Mouse (Mus musculus): Measurements from ENCODE around the gene Atp6v1f. TPM values are rescaled to one million over a fixed set of nuclear protein-coding genes. Genes with fewer than 3 reads are reported as not detected.

The Atp6v1f gene
- total and polyA plus RNA-seq, 2 experiments from 2014 or later = 302 to 361 TPM

DNA sequence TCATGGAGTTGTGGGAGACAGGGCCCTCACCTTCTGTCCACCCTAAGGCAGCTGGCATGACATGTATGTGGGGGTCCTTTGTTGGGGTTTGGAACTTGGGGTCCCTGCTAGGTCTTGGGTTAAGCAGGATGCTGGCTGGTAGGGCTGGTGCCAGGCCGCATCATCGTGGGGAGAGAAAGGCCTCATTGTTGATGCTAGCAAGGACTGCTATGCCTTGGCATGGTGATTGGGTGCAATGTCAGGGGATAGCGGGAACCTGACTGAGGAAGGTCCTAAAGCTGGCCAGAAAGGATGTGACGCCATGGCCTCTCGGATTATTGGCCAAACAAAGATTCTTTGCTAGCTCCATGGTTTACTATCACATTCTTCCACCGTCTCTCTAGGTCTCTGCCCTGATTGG lies 27.7 kb upstream of the Atp6v1f start:
- Histone ChIP-seq H3K27ac (ENCODE audit: low read depth, low read length) (no peak overlapping the region), H3K4me3 (ENCODE audit: low read depth, low read length) (no peak overlapping the region), H3K27me3 (ENCODE audit: insufficient read depth, low read length) (peaks cover 7% of the 10 kb centered on the region; the same call in 1 of the 2 replicates), H3K36me3 (ENCODE audit: insufficient read depth, low read length) (no peaks in the 10 kb centered on the region), H3K9ac (replicated peaks; ENCODE audit: low read length, poor library complexity, severe bottlenecking) (no peak overlapping the region), H3K4me2 (ENCODE audit: low read depth, low read length, poor library complexity, severe bottlenecking) (no peak overlapping the region), H3K4me1 (ENCODE audit: insufficient read depth, low read length) (0 out of 2 replicates have a peak, but pooled peaks cover 2% of the 10 kb centered on the region), H3K9me3 (ENCODE audit: low read length) (no peaks in the 10 kb centered on the region)
- ATAC-seq (ENCODE audit: low FRiP score) (no peak), DNase-seq (ENCODE audit: low spot score) (no peak)
- WGBS = 81% methylated on average over 6 of the region's 6 CpGs
- TF ChIP-seq CTCF (IDR thresholded peaks at IDR 0.05) = no peak

- Histone ChIP-seq H3K27me3 (ENCODE audit: insufficient read depth, low read length) (no peaks in the 10 kb centered on the region), H3K27ac (ENCODE audit: low read depth, low read length) (no peak overlapping the region), H3K9me3 (ENCODE audit: low read length) (no peaks in the 10 kb centered on the region), H3K36me3 (ENCODE audit: insufficient read depth, low read length) (no peaks in the 10 kb centered on the region), H3K4me3 (ENCODE audit: low read depth, low read length) (no peak overlapping the region), H3K4me1 (ENCODE audit: insufficient read depth, low read length) (no peaks in the 10 kb centered on the region), H3K9ac (replicated peaks; ENCODE audit: low read length, poor library complexity, severe bottlenecking) (no peak overlapping the region), H3K4me2 (ENCODE audit: low read depth, low read length, poor library complexity, severe bottlenecking) (no peak overlapping the region)
- WGBS = 73% methylated on average over 11 of the region's 11 CpGs
- ATAC-seq (ENCODE audit: low FRiP score) = no peak
- peak; percentile 61 for TF ChIP-seq CTCF (IDR thresholded peaks at IDR 0.05)
- no peak for DNase-seq (ENCODE audit: low spot score)
Observed at GRCm38 (mm10) chr6:29444773-29445172, 22.7 kb upstream of the Atp6v1f start.

DNA sequence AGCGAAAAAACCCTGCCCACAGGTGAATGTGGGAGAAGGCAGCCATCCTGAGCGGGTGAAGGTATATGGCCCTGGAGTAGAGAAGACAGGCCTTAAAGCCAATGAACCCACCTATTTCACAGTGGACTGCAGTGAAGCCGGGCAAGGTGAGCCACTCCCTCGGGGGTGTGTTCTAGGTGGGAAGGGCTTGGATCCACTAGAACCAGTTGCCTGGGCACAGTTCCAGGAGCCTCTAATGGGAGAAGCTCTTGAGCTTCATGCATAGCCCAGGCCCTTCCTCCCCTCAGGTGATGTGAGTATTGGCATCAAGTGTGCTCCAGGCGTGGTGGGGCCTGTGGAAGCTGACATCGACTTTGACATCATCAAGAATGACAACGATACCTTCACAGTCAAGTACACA lies 22.2 kb upstream of the Atp6v1f start:
- Histone ChIP-seq H3K36me3 (ENCODE audit: insufficient read depth, low read length) (no peaks in the 10 kb centered on the region), H3K27me3 (ENCODE audit: insufficient read depth, low read length) (no peaks in the 10 kb centered on the region), H3K27ac (ENCODE audit: low read depth, low read length) (no peak overlapping the region), H3K4me2 (ENCODE audit: low read depth, low read length, poor library complexity, severe bottlenecking) (no peak overlapping the region), H3K9ac (replicated peaks; ENCODE audit: low read length, poor library complexity, severe bottlenecking) (no peak overlapping the region), H3K4me1 (ENCODE audit: insufficient read depth, low read length) (no peaks in the 10 kb centered on the region), H3K4me3 (ENCODE audit: low read depth, low read length) (no peak overlapping the region), H3K9me3 (ENCODE audit: low read length) (no peaks in the 10 kb centered on the region)
- no peak for TF ChIP-seq CTCF (IDR thresholded peaks at IDR 0.05)
- 97% methylated on average over 7 of the region's 7 CpGs for WGBS
- ATAC-seq (ENCODE audit: low FRiP score) = no peak
- DNase-seq (ENCODE audit: low spot score) = no peak

DNA sequence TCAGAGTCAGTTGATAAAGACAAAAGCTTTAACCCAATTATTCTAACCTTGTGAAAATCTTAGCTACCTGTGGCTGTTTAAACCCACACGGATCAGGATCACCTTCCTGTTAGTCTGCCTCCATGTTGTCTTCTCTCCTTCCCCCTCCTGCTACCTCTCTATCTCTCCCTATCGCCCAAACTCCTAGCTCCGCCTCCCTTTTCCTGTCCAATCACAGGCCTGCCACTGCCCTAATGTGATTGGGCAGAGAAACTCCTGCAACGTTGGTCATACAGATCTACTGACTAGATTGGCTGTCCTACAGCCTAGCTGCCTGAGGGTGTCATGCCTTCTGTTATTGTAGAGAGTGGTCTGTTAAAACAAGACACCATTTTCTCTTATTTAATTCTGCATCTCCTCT lies 17.7 kb upstream of the Atp6v1f start:
- no peak overlapping the region for H3K27ac ChIP-seq (ENCODE audit: low read depth, low read length)
- no peak for DNase-seq (ENCODE audit: low spot score)
- no peaks in the 10 kb centered on the region for H3K4me1 ChIP-seq (ENCODE audit: insufficient read depth, low read length)
- TF ChIP-seq CTCF (IDR thresholded peaks at IDR 0.05) = no peak
- no peaks in the 10 kb centered on the region for H3K27me3 ChIP-seq (ENCODE audit: insufficient read depth, low read length)
- no peaks in the 10 kb centered on the region for H3K9me3 ChIP-seq (ENCODE audit: low read length)
- no peaks in the 10 kb centered on the region for H3K36me3 ChIP-seq (ENCODE audit: insufficient read depth, low read length)
- ATAC-seq (ENCODE audit: low FRiP score) = 0 out of 2 replicates have a peak, but pooled peaks have one; percentile 33
- H3K9ac ChIP-seq (replicated peaks; ENCODE audit: low read length, poor library complexity, severe bottlenecking) = no peak overlapping the region
- no peak overlapping the region for H3K4me3 ChIP-seq (ENCODE audit: low read depth, low read length)
- no peak overlapping the region for H3K4me2 ChIP-seq (ENCODE audit: low read depth, low read length, poor library complexity, severe bottlenecking)
- WGBS = 33% methylated on average over 4 of the region's 4 CpGs

GRCm38 (mm10) chr6:29450667-29451066 lies 16.9 kb upstream of the Atp6v1f start:
- Histone ChIP-seq H3K4me1 (ENCODE audit: insufficient read depth, low read length) (no peaks in the 10 kb centered on the region), H3K27ac (ENCODE audit: low read depth, low read length) (no peak overlapping the region), H3K9ac (replicated peaks; ENCODE audit: low read length, poor library complexity, severe bottlenecking) (no peak overlapping the region), H3K4me3 (ENCODE audit: low read depth, low read length) (no peak overlapping the region), H3K27me3 (ENCODE audit: insufficient read depth, low read length) (no peaks in the 10 kb centered on the region), H3K36me3 (ENCODE audit: insufficient read depth, low read length) (no peaks in the 10 kb centered on the region), H3K9me3 (ENCODE audit: low read length) (no peaks in the 10 kb centered on the region), H3K4me2 (ENCODE audit: low read depth, low read length, poor library complexity, severe bottlenecking) (no peak overlapping the region)
- 98% methylated on average over 6 of the region's 6 CpGs for WGBS
- no peak for ATAC-seq (ENCODE audit: low FRiP score)
- no peak for TF ChIP-seq CTCF (IDR thresholded peaks at IDR 0.05)
- no peak for DNase-seq (ENCODE audit: low spot score)

- DNase-seq (ENCODE audit: low spot score) (no peak), ATAC-seq (ENCODE audit: low FRiP score) (no peak)
- Histone ChIP-seq H3K27me3 (ENCODE audit: insufficient read depth, low read length) (no peaks in the 10 kb centered on the region), H3K36me3 (ENCODE audit: insufficient read depth, low read length) (no peaks in the 10 kb centered on the region), H3K4me3 (ENCODE audit: low read depth, low read length) (no peak overlapping the region), H3K27ac (ENCODE audit: low read depth, low read length) (no peak overlapping the region), H3K4me1 (ENCODE audit: insufficient read depth, low read length) (no peaks in the 10 kb centered on the region), H3K9me3 (ENCODE audit: low read length) (no peaks in the 10 kb centered on the region), H3K9ac (replicated peaks; ENCODE audit: low read length, poor library complexity, severe bottlenecking) (no peak overlapping the region), H3K4me2 (ENCODE audit: low read depth, low read length, poor library complexity, severe bottlenecking) (no peak overlapping the region)
- peak; percentile 5; the same call in 1 of the 2 replicates for TF ChIP-seq CTCF (IDR thresholded peaks at IDR 0.05)
- WGBS = 57% methylated on average over 7 of the region's 7 CpGs
Observed at GRCm38 (mm10) chr6:29461502-29461901, 6.0 kb upstream of the Atp6v1f start.
